Mouse (Mus musculus) stomach, postnatal 0 days (tissue): ENCODE results near the gene Cd209c. TPM values are rescaled to one million over a fixed set of nuclear protein-coding genes. Genes with fewer than 3 reads are reported as not detected.

ENCODE experiments used
- ATAC-seq: fragments of 200-750 bp; cut with Nextera tagmentation; 2 replicates; pipeline ENCODE4 v1.8.0; 2017; ENCODE audit not compliant: low FRiP score, low TSS enrichment
- DNase-seq: peaks from one replicate; pipeline ENCODE4 v3.0.0-alpha.2; 2016; ENCODE audit warnings: low spot score
- H3K27ac ChIP-seq: fragments of 300-500 bp; sonication (generic); replicated peaks from 2 replicates; pipeline ENCODE4 v1.5.1; 2014; ENCODE audit warnings: mild to moderate bottlenecking, control low read depth
- H3K27me3 ChIP-seq: fragments of 300-500 bp; sonication (generic); 2 replicates; pipeline ENCODE4 v1.6.1; 2014; ENCODE audit warnings: low read length; ENCODE audit not compliant: control insufficient read depth, insufficient read depth
- H3K36me3 ChIP-seq: fragments of 300-500 bp; sonication (generic); 2 replicates; pipeline ENCODE4 v1.6.1; 2014; ENCODE audit warnings: low read length, mixed read lengths; ENCODE audit not compliant: control insufficient read depth, insufficient read depth
- H3K4me1 ChIP-seq: fragments of 300-500 bp; sonication (generic); replicated peaks from 2 replicates; pipeline ENCODE4 v1.6.1; 2014; ENCODE audit warnings: antibody characterized with exemption; ENCODE audit not compliant: control insufficient read depth, insufficient read depth
- H3K4me2 ChIP-seq: fragments of 300-500 bp; sonication (generic); replicated peaks from 2 replicates; pipeline ENCODE4 v1.6.1; 2014; ENCODE audit warnings: low read depth, mild to moderate bottlenecking, control low read depth, moderate library complexity
- H3K4me3 ChIP-seq: fragments of 300-500 bp; sonication (generic); 2 replicates; pipeline ENCODE4 v1.5.1; 2014; ENCODE audit warnings: low read depth, low read length, control low read depth
- H3K9ac ChIP-seq: fragments of 300-500 bp; sonication (generic); 2 replicates; pipeline ENCODE4 v1.6.1; 2014; ENCODE audit warnings: mild to moderate bottlenecking, low read length, control low read depth, mixed read lengths
- H3K9me3 ChIP-seq: fragments of 300-500 bp; sonication (generic); 2 replicates; pipeline ENCODE4 v1.6.1; 2016; ENCODE audit warnings: low read length; ENCODE audit not compliant: control insufficient read depth
- CTCF ChIP-seq: IDR thresholded peaks from 2 replicates; pipeline ENCODE4 v1.5.1; 2016; ENCODE audit warnings: antibody characterized with exemption, low read depth, mild to moderate bottlenecking, moderate library complexity
- EP300 ChIP-seq: optimal IDR thresholded peaks from 2 replicates; pipeline ENCODE3; 2016; ENCODE audit warnings: antibody characterized with exemption
- WGBS: fragments of 180-500 bp; shearing (Covaris S2); extraction: QIAGEN DNeasy Blood & Tissue Kit; methylation state at CpG from one replicate; pipeline ENCODE4 v1.1.7; 2014; 5-methylcytosine and 5-hydroxymethylcytosine counted together
- polyA plus RNA-seq: library from polyadenylated mRNA; unstranded; fragments of >200 nt; fragmentation: Nextera tagmentation; extraction: Ambion mirVana; gene quantifications from 2 replicates; pipeline ENCODE4 v1.2.1, GENCODE M21; 2015

Cd209c gene
- 0.06 and 0.21 TPM in 2 replicates for polyA plus RNA-seq

DNA sequence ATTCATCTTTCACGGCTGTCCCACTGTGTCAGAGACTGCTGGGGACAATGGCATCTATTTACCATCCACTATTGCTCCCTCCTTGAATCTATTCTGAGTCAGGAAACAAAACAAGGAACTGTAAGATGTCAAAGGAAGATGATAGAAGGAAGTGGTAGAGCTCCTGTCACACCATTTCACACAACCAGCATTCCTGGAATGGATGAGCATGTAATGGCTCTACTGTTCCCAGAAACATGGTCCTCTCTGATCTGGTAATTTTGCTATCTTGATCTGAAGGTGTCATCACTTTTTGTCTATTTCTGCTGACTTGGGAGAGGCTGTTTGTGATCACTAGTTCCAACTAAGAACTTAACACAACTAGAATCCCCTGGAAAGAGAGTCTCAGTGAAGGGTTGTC is at the start of gene Cd209c:
Gene Cd209c (minus strand): TSS at position 101 of the 400 bp plus-strand sequence.
- DNase-seq = no peak
- Histone ChIP-seq H3K4me1 (no peaks in the 10 kb centered on the region), H3K4me2 (no peak within 1 kb of the TSS), H3K4me3 (no peak within 1 kb of the TSS), H3K36me3 (no peaks in the 10 kb centered on the region), H3K9ac (no peak within 1 kb of the TSS), H3K27ac (no peak within 1 kb of the TSS), H3K9me3 (no peaks in the 10 kb centered on the region), H3K27me3 (no peaks in the 10 kb centered on the region)
- 80% methylated on average over 1 of the region's 1 CpGs for WGBS
- TF ChIP-seq EP300 (no peak), CTCF (no peak)
- ATAC-seq = no peak

DNA sequence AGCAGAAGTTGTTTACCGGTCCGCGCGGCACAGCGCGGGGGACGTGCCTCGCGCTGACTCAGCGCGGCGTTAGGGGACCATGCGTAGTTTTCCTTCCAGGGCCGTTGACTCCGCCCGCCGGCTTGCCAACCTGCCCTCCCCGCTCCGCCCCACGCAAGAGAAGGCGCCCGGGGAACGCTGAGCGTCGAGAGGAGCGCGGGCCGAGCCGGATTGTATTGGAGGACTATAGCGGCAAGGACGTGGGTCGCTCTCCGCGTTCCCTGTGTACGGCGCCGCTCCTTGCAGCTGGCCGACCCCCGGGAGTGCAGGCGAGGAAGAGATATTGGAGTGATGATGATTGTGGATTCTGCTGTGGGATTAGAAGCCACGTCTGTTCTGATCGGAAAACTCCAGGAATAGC is 39.7 kb upstream of the Cd209c start:
- H3K9ac ChIP-seq = no peak overlapping the region
- no peaks in the 10 kb centered on the region for H3K36me3 ChIP-seq
- no peaks in the 10 kb centered on the region for H3K27me3 ChIP-seq
- no peaks in the 10 kb centered on the region for H3K9me3 ChIP-seq
- peak overlapping the region; percentile 10; the same call in 1 of the 2 replicates for H3K4me3 ChIP-seq
- 0 out of 2 replicates have a peak overlapping the region, but pooled peaks have one; percentile 5 for H3K4me2 ChIP-seq
- H3K27ac ChIP-seq = no peak overlapping the region
- H3K4me1 ChIP-seq = no peaks in the 10 kb centered on the region
- DNase-seq (no peak), ATAC-seq (no peak)
- 40% methylated on average over 42 of the region's 42 CpGs for WGBS
- TF ChIP-seq CTCF = no peak
- TF ChIP-seq EP300 = no peak

DNA sequence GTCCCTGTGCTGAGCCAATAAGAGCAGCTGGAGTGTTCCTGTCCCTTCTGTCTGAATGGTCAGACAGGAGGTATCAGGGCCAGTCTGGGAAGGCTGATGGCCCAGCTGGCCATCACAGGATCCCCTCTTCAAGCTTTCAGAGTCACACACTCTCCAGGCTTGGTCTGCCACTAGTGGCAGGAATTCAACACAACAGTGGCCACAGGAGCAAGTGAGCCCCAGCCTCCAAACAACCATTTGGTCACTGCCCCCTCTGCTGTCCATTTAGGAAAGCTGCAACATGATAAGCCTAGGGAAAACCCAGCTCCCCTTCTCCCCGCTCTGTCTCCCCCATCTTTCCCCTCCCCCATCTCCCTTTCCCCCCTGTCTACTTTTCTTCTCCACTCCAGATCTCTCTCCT is 1.5 kb upstream of the Cd209c start:
- no peak overlapping the region for H3K4me3 ChIP-seq
- no peaks in the 10 kb centered on the region for H3K36me3 ChIP-seq
- no peak for ATAC-seq
- H3K4me2 ChIP-seq = no peak overlapping the region
- no peak overlapping the region for H3K9ac ChIP-seq
- no peak for DNase-seq
- H3K9me3 ChIP-seq = no peaks in the 10 kb centered on the region
- TF ChIP-seq EP300 (no peak), CTCF (peak; percentile 57)
- H3K27ac ChIP-seq = no peak overlapping the region
- no peaks in the 10 kb centered on the region for H3K4me1 ChIP-seq
- no peaks in the 10 kb centered on the region for H3K27me3 ChIP-seq
- 89% methylated on average over 1 of the region's 1 CpGs for WGBS

DNA sequence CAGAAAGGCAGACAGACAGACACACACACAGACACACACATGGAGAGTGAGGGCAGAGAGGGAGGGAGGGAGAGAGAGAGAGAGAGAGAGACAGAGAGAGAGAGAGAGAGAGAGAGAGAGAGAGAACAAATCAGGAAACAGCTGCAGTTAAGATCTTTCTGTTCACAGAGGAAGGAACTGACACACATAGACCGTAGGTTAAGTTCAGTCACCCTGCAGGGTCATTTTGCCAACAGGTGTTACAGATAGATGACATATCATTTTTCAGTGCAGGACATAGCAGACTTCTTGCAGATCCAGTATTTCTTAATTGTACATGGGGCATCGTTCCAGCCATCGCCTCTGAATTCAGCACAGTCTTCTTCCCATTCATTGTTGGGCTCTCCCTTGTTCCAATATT is 14.5 kb downstream of the Cd209c start:
- H3K36me3 ChIP-seq = no peaks in the 10 kb centered on the region
- no peak overlapping the region for H3K4me2 ChIP-seq
- no peaks in the 10 kb centered on the region for H3K4me1 ChIP-seq
- ATAC-seq (no peak), DNase-seq (no peak)
- TF ChIP-seq EP300 = no peak
- TF ChIP-seq CTCF = no peak
- WGBS = 93% methylated on average over 3 of the region's 3 CpGs
- H3K9ac ChIP-seq = no peak overlapping the region
- H3K27me3 ChIP-seq = no peaks in the 10 kb centered on the region
- no peak overlapping the region for H3K4me3 ChIP-seq
- H3K27ac ChIP-seq = no peak overlapping the region
- H3K9me3 ChIP-seq = no peaks in the 10 kb centered on the region

DNA sequence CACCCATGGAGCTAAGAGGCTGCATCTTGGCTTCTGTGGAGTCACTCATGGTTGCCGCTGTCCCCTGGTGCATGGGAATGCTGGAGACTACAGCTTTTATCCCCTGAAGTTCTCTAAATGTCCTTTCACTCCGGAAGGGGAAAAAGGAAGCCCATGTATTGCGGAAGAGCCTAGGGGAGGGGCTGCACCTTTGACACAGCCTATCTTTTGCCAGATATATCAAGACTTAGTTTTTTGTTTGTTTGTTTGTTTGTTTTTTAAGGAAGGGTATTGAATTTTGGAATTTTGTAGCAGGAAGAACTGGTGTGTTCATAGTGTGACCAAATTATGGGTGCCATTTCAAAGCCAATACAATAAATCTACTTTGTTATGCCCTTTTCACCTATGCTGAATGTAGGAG is 27.8 kb downstream of the Cd209c start, which contains the start of gene Cd209b:
Gene Cd209b (minus strand): TSS at position 101 of the 400 bp plus-strand sequence.
- TF ChIP-seq EP300 (no peak), CTCF (no peak)
- Histone ChIP-seq H3K9me3 (no peaks in the 10 kb centered on the region), H3K4me2 (no peak within 1 kb of the TSS), H3K9ac (no peak within 1 kb of the TSS), H3K27me3 (no peaks in the 10 kb centered on the region), H3K36me3 (no peaks in the 10 kb centered on the region), H3K4me1 (no peaks in the 10 kb centered on the region), H3K4me3 (no peak within 1 kb of the TSS), H3K27ac (no peak within 1 kb of the TSS)
- 85% methylated on average over 3 of the region's 3 CpGs for WGBS
- no peak for DNase-seq
- ATAC-seq = no peak

Other genes with a start within 250 kb of the Cd209c start
- gene Clec4g, start 234.1 kb downstream of the Cd209c start, polyA plus RNA-seq = 0.10 and 0.21 TPM in 2 replicates
- gene Cd209a, start 205.8 kb downstream of the Cd209c start, polyA plus RNA-seq = 0.11 and 0.16 TPM in 2 replicates
- not detected in 2 replicates for gene Cd209e, start 100.4 kb downstream of the Cd209c start, polyA plus RNA-seq
- not detected in 2 replicates for gene Cd209d, start 76.2 kb downstream of the Cd209c start, polyA plus RNA-seq
- 0.10 TPM in 1 of 2 replicates, not detected in the other for gene Cd209b, start 27.9 kb downstream of the Cd209c start, polyA plus RNA-seq
- 0.45 and 0.50 TPM in 2 replicates for gene Cd209f, start 151.1 kb upstream of the Cd209c start, polyA plus RNA-seq
- gene Cd209g, start 179.4 kb upstream of the Cd209c start, polyA plus RNA-seq = 0.12 TPM in 1 of 2 replicates, not detected in the other
- 10.6 and 11.0 TPM in 2 replicates for gene Evi5l, start 211.8 kb upstream of the Cd209c start, polyA plus RNA-seq